Mouse (Mus musculus): ENCODE results near the gene Kcnip4.

GRCm38 (mm10) chr5:48419741-48420140, 1105.0 kb downstream of the Kcnip4 start:
- TF ChIP-seq CTCF (IDR thresholded peaks at IDR 0.05; ENCODE audit: extremely low read depth, insufficient read depth, insufficient read length, insufficient replicate concordance) (no peak), POLR2A (IDR thresholded peaks at IDR 0.05; ENCODE audit: low read depth, low read length) (no peak)
